Mouse (Mus musculus): ENCODE measurements around the gene Trmt61a. TPM values are rescaled to one million over a fixed set of nuclear protein-coding genes. Genes with fewer than 3 reads are reported as not detected.

Gene Trmt61a
- total RNA-seq (2023), result 1.2 and 2.2 TPM in 2 replicates

GRCm38 (mm10) chr12:111677882-111678669 is at the start of gene Trmt61a:
Gene Trmt61a (plus strand): TSS chr12:111678105.

GRCm38 (mm10) chr12:111672176-111672575 is 5.7 kb upstream of the Trmt61a start, which contains the start of gene Ckb:
Gene Ckb (minus strand): TSS chr12:111672338.

GRCm38 (mm10) chr12:111713004-111713651 is 35.2 kb downstream of the Trmt61a start, which contains the start of the genes Bag5 and Apopt1:
Gene Bag5 (minus strand): TSS chr12:111713257.
Gene Apopt1 (plus strand): TSS chr12:111713261.

Other genes with a start within 250 kb of the Trmt61a start
- gene Tnfaip2, start 235.6 kb upstream of the Trmt61a start, total RNA-seq (2023), result 237 and 263 TPM in 2 replicates
- 0.51 TPM in 1 of 2 replicates, not detected in the other for gene Gm266, start 192.3 kb upstream of the Trmt61a start, total RNA-seq (2023)
- 829 and 1,042 TPM in 2 replicates for gene Eif5, start 140.1 kb upstream of the Trmt61a start, total RNA-seq (2023)
- gene Mark3, start 103.6 kb upstream of the Trmt61a start, total RNA-seq (2023), result 55.9 and 72.8 TPM in 2 replicates
- 2.4 and 2.6 TPM in 2 replicates for gene Ckb, start 5.8 kb upstream of the Trmt61a start, total RNA-seq (2023)
- 9.5 and 11.0 TPM in 2 replicates for gene Bag5, start 35.2 kb downstream of the Trmt61a start, total RNA-seq (2023)
- gene Apopt1, start 35.2 kb downstream of the Trmt61a start, total RNA-seq (2023), result 9.8 and 10.3 TPM in 2 replicates
- 42.7 and 44.9 TPM in 2 replicates for gene Klc1, start 80.7 kb downstream of the Trmt61a start, total RNA-seq (2023)
- 2.3 and 6.0 TPM in 2 replicates for gene Xrcc3, start 135.8 kb downstream of the Trmt61a start, total RNA-seq (2023)
- 2.7 and 3.9 TPM in 2 replicates for gene Zfyve21, start 136.1 kb downstream of the Trmt61a start, total RNA-seq (2023)
- 1.1 and 1.5 TPM in 2 replicates for gene Ppp1r13b, start 230.0 kb downstream of the Trmt61a start, total RNA-seq (2023)